Mouse (Mus musculus): ENCODE results near the gene Vav3.

- TF ChIP-seq CTCF (IDR thresholded peaks at IDR 0.05; ENCODE audit: low read depth, low read length) (no peak), EP300 (IDR thresholded peaks at IDR 0.05; ENCODE audit: insufficient read depth, low read depth, low read length) (no peak)
Measured at GRCm38 (mm10) chr3:109572871-109573270, 232.4 kb downstream of the Vav3 start.
